9 mouse cellular contexts compared by ENCODE assay signal in the genomic region with DNA sequence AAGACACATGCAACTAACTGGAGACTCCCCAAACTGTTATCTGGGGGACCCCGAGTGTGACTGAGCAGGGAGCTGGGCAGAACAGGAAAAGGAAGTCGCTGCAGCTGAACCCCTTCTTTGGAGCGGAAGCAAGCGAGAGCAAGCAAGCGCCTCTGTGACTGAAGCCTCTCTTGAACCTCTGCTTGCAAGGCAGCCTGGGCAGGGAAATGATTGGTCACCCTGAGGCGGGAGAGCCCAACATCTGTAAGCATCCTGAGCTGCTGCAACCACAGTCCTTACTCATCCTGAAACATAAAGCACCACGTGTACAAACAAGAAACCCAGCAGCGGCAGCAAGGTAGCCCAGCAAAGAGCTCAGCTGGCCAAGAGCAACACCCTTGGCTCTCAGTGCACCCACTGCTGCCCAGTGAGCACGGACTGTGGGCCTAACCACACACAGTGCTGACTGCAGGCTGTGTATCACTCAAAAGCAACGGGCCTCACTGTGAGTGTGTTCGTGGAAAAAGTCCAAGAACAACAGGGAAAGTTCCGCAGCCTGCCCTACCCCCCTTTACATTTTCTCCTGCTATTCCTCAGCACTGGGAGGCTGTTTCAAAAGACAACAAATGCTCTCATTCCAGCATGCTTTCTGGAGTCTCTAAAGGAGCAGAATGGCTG.
DNase-seq lines count a peak whose midpoint lies in the region; ATAC-seq and TF ChIP-seq lines count a peak whose summit lies in the region.
"Had no signal": no experiment of that assay in that cellular context is flagged by ENCODE, and none has a peak within 500 bp of the region (broad histone marks: within the 10 kb centered on the region; RNA-seq: fewer than 3 reads in every experiment).

No protein-coding gene starts in this region.

- no peak overlapping the region for H3K4me3 ChIP-seq in forebrain, postnatal 0 days (ENCODE audit: low read depth, low read length)
- peak overlapping the region; percentile 85 for H3K4me3 ChIP-seq in megakaryocyte, embryonic 14.5 days (replicated peaks)
- no peak overlapping the region for H3K4me3 ChIP-seq in stomach, embryonic 14.5 days (ENCODE audit: low read depth, low read length)
- H3K4me3 ChIP-seq: erythroblast, embryonic 14.5 days had no signal

- no peak overlapping the region for H3K4me2 ChIP-seq in forebrain, postnatal 0 days (ENCODE audit: low read depth)
- no peak overlapping the region for H3K4me2 ChIP-seq in stomach, embryonic 14.5 days (replicated peaks; ENCODE audit: low read depth, low read length)

- 24% methylated on average over 12 of the region's 12 CpGs for WGBS in forebrain, postnatal 0 days
- WGBS in stomach, embryonic 14.5 days, result 36% methylated on average over 12 of the region's 12 CpGs

- no peak overlapping the region for H3K9ac ChIP-seq in forebrain, postnatal 0 days
- no peak overlapping the region; the same call in 1 of the 2 replicates for H3K9ac ChIP-seq in stomach, embryonic 14.5 days (replicated peaks; ENCODE audit: low read depth, low read length)

- peaks cover 8% of the 10 kb centered on the region; the same call in 1 of the 2 replicates for H3K4me1 ChIP-seq in forebrain, postnatal 0 days (ENCODE audit: insufficient read depth)
- H3K4me1 ChIP-seq in megakaryocyte, embryonic 14.5 days, result peaks cover 51% of the 10 kb centered on the region
- peaks cover 27% of the 10 kb centered on the region for H3K4me1 ChIP-seq in stomach, embryonic 14.5 days (ENCODE audit: control insufficient read depth, insufficient read depth, low read length)

- no peaks in the 10 kb centered on the region for H3K9me3 ChIP-seq in forebrain, postnatal 0 days (ENCODE audit: low read length)
- H3K9me3 ChIP-seq in megakaryocyte, embryonic 14.5 days, result no peaks in the 10 kb centered on the region
- H3K9me3 ChIP-seq in stomach, embryonic 14.5 days (ENCODE audit: control insufficient read depth, low read depth, low read length), result no peaks in the 10 kb centered on the region

- ATAC-seq in forebrain, postnatal 0 days, result peak; percentile 32
- peak; percentile 81 for ATAC-seq in inflammation-experienced regulatory T-cells, adult 6 months
- peak; percentile 60 for ATAC-seq in stomach, embryonic 14.5 days (ENCODE audit: insufficient number of reproducible peaks, insufficient read depth, low FRiP score, low read depth)

- H3K27ac ChIP-seq in forebrain, postnatal 0 days (ENCODE audit: low read depth, low read length), result no peak overlapping the region
- H3K27ac ChIP-seq in stomach, embryonic 14.5 days (ENCODE audit: low read length), result peak overlapping the region; percentile 82

- H3K36me3 ChIP-seq in forebrain, postnatal 0 days (ENCODE audit: insufficient read depth), result no peaks in the 10 kb centered on the region
- H3K36me3 ChIP-seq in megakaryocyte, embryonic 14.5 days (replicated peaks; ENCODE audit: low read length), result no peaks in the 10 kb centered on the region
- no peaks in the 10 kb centered on the region for H3K36me3 ChIP-seq in stomach, embryonic 14.5 days (ENCODE audit: control insufficient read depth, insufficient read depth, low read length)

- no peak for TF ChIP-seq CTCF in forebrain, postnatal 0 days (IDR thresholded peaks at IDR 0.05; ENCODE audit: low read depth)

- peak; percentile 95 for DNase-seq in A20 (ENCODE audit: low read depth, low spot score)
- peak; percentile 55 for DNase-seq in MN1 (ENCODE audit: low spot score)
- DNase-seq in forebrain, postnatal 0 days, result no peak
- no peak for DNase-seq in right cerebral cortex, adult 18-20 months
- no peak for DNase-seq in layer of hippocampus, adult 11-12 months (ENCODE audit: low spot score)

- H3K27me3 ChIP-seq in forebrain, postnatal 0 days (ENCODE audit: insufficient read depth, low read length), result no peaks in the 10 kb centered on the region
- no peaks in the 10 kb centered on the region for H3K27me3 ChIP-seq in megakaryocyte, embryonic 14.5 days (replicated peaks)
- no peaks in the 10 kb centered on the region for H3K27me3 ChIP-seq in stomach, embryonic 14.5 days (ENCODE audit: control insufficient read depth, insufficient read depth, low read length)

Comparison
In these comparisons a context has a peak if more than half of its experiments do, and no peak if none do; other contexts are left out.
1. DNase-seq: peak in A20 (single experiment) and MN1 (single experiment); none in forebrain, postnatal 0 days (single experiment), right cerebral cortex, adult 18-20 months (single experiment) and layer of hippocampus, adult 11-12 months (single experiment).
2. Peak in every context shown above with its lines, with median percentiles within 50 percentile points of each other: ATAC-seq.